Mouse (Mus musculus) lung, postnatal 0 days (tissue): ENCODE measurements at regions not wholly inside any gene's neighbourhood (a gene's known extent, or its start where the extent isn't known, plus 50 kb on each side); places are given as distances from the start of the nearest gene placed in this dataset.
"Not testable (repeated sequence)": the region's sequence is repeated elsewhere in the genome, so short reads cannot be mapped to it uniquely, and the experiment has no call there.

Experiments
- ATAC-seq: fragments of 200-750 bp; cut with Nextera tagmentation; 2 replicates; pipeline ENCODE4 v1.8.0; 2017; ENCODE audit warnings: moderate library complexity
- DNase-seq: peaks from one replicate; pipeline ENCODE4 v3.0.0-alpha.2; 2016; ENCODE audit warnings: low spot score
- H3K27ac ChIP-seq: fragments of 300-500 bp; sonication (generic); 2 replicates; pipeline ENCODE4 v1.5.1; 2014; ENCODE audit warnings: antibody characterized with exemption, mild to moderate bottlenecking, low read length, mixed read lengths
- H3K27me3 ChIP-seq: fragments of 300-500 bp; sonication (generic); replicated peaks from 2 replicates; pipeline ENCODE4 v1.6.1; 2014; ENCODE audit warnings: low read length, mixed read lengths; ENCODE audit not compliant: insufficient read depth
- H3K36me3 ChIP-seq: fragments of 300-500 bp; sonication (generic); 2 replicates; pipeline ENCODE4 v1.6.1; 2014; ENCODE audit warnings: low read length, mixed read lengths; ENCODE audit not compliant: insufficient read depth
- H3K4me1 ChIP-seq: fragments of 300-500 bp; sonication (generic); 2 replicates; pipeline ENCODE4 v1.6.1; 2014; ENCODE audit warnings: antibody characterized with exemption, low read depth, low read length, mixed read lengths; ENCODE audit not compliant: insufficient read depth
- H3K4me2 ChIP-seq: fragments of 300-500 bp; sonication (generic); replicated peaks from 2 replicates; pipeline ENCODE4 v1.6.1; 2014; ENCODE audit warnings: low read depth, mild to moderate bottlenecking, low read length, moderate library complexity, mixed read lengths
- H3K4me3 ChIP-seq: fragments of 300-500 bp; sonication (generic); 2 replicates; pipeline ENCODE4 v1.5.1; 2014; ENCODE audit warnings: low read depth, low read length
- H3K9ac ChIP-seq: fragments of 300-500 bp; sonication (generic); replicated peaks from 2 replicates; pipeline ENCODE4 v1.6.1; 2014; ENCODE audit warnings: low read depth, mild to moderate bottlenecking
- H3K9me3 ChIP-seq: fragments of 300-500 bp; sonication (generic); 2 replicates; pipeline ENCODE4 v1.6.1; 2016; ENCODE audit warnings: low read length, mixed read lengths
- CTCF ChIP-seq: IDR thresholded peaks from 2 replicates; pipeline ENCODE4 v1.5.1; 2016; ENCODE audit warnings: antibody characterized with exemption, mild to moderate bottlenecking
- EP300 ChIP-seq: IDR thresholded peaks from 2 replicates; pipeline ENCODE4 v1.6.1; 2016; ENCODE audit warnings: antibody characterized with exemption, mild to moderate bottlenecking, control low read depth
- WGBS: fragments of 180-500 bp; shearing (Covaris S2); extraction: QIAGEN DNeasy Blood & Tissue Kit; methylation state at CpG from one replicate; pipeline ENCODE4 v1.1.7; 2014; 5-methylcytosine and 5-hydroxymethylcytosine counted together

- H3K9ac ChIP-seq, result no peak overlapping the region
- H3K9me3 ChIP-seq, result no peaks in the 10 kb centered on the region
- H3K36me3 ChIP-seq, result no peaks in the 10 kb centered on the region
- H3K4me2 ChIP-seq, result no peak overlapping the region
- H3K27me3 ChIP-seq, result no peaks in the 10 kb centered on the region
- ATAC-seq (no peak), DNase-seq (no peak)
- TF ChIP-seq CTCF (no peak), EP300 (no peak)
- no peaks in the 10 kb centered on the region for H3K4me1 ChIP-seq
- no peak overlapping the region for H3K4me3 ChIP-seq
- 64% methylated on average over 5 of the region's 5 CpGs for WGBS
- no peak overlapping the region for H3K27ac ChIP-seq
Observed at GRCm38 (mm10) chr17:62176336-62176735, 704.8 kb downstream of the Efna5 start.

DNA sequence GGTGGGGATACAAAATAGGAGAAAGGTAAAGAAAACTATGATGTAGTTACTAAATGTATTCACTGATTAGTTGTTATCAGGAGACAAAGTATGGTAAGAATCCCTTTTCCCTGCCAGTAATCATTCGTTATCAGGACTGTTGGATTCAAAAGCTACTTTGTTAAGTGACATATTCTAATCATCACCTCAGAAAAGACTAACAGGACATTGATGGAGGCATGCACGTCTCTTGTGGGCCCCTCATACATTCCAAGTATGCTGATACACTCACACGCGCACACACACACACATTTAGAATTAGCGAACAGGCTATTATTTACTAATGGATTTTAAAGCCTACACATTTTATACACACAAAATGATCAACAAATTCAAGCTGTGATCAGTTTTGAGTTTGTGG is 708.8 kb downstream of the Efna5 start:
- Histone ChIP-seq H3K4me2 (no peak overlapping the region), H3K4me3 (no peak overlapping the region), H3K27me3 (no peaks in the 10 kb centered on the region), H3K27ac (no peak overlapping the region), H3K4me1 (no peaks in the 10 kb centered on the region), H3K36me3 (no peaks in the 10 kb centered on the region), H3K9ac (no peak overlapping the region), H3K9me3 (no peaks in the 10 kb centered on the region)
- no peak for ATAC-seq
- DNase-seq, result no peak
- WGBS, result 64% methylated on average over 5 of the region's 5 CpGs
- no peak for TF ChIP-seq CTCF
- no peak for TF ChIP-seq EP300

- Histone ChIP-seq H3K9ac (no peak overlapping the region), H3K4me2 (no peak overlapping the region), H3K27ac (no peak overlapping the region), H3K27me3 (no peaks in the 10 kb centered on the region), H3K4me1 (no peaks in the 10 kb centered on the region), H3K9me3 (no peaks in the 10 kb centered on the region), H3K4me3 (no peak overlapping the region), H3K36me3 (no peaks in the 10 kb centered on the region)
- TF ChIP-seq CTCF, result no peak
- TF ChIP-seq EP300, result no peak
- ATAC-seq (no peak), DNase-seq (no peak)
- 62% methylated on average over 4 of the region's 4 CpGs for WGBS
Observed at GRCm38 (mm10) chr17:62171532-62171931, 709.6 kb downstream of the Efna5 start.

DNA sequence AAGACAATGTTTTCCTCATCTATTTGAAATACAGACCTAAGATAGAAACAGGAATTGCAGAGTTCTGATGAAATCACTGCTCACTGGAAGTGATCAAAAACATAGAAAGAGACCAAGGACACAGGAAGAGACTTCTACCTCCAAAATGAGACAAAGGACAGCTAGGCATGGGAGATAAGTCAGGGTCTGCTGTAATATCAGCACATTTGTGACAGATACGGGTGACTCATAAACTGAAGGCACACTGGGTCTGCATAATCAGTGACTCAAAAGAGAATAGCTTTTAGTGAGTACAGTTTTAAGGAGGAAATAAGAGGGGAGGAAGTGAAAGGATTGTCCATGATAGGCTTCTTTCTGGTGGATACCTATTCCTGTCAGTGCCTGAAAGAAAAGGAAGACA is 719.7 kb downstream of the Efna5 start:
- Histone ChIP-seq H3K4me1 (no peaks in the 10 kb centered on the region), H3K36me3 (no peaks in the 10 kb centered on the region), H3K9me3 (no peaks in the 10 kb centered on the region), H3K4me2 (no peak overlapping the region), H3K4me3 (no peak overlapping the region), H3K27ac (no peak overlapping the region), H3K27me3 (no peaks in the 10 kb centered on the region), H3K9ac (no peak overlapping the region)
- DNase-seq (no peak), ATAC-seq (no peak)
- WGBS, result 82% methylated on average over 1 of the region's 1 CpGs
- no peak for TF ChIP-seq EP300
- TF ChIP-seq CTCF, result no peak

GRCm38 (mm10) chr17:62160301-62160700 is 720.8 kb downstream of the Efna5 start:
- no peaks in the 10 kb centered on the region for H3K27me3 ChIP-seq
- no peak for TF ChIP-seq EP300
- no peak for TF ChIP-seq CTCF
- no peak overlapping the region for H3K27ac ChIP-seq
- H3K4me3 ChIP-seq, result no peak overlapping the region
- no peak for ATAC-seq
- no peaks in the 10 kb centered on the region for H3K36me3 ChIP-seq
- WGBS, result 72% methylated on average over 2 of the region's 2 CpGs
- no peak overlapping the region for H3K4me2 ChIP-seq
- no peaks in the 10 kb centered on the region for H3K4me1 ChIP-seq
- no peaks in the 10 kb centered on the region for H3K9me3 ChIP-seq
- no peak for DNase-seq
- H3K9ac ChIP-seq, result no peak overlapping the region

DNA sequence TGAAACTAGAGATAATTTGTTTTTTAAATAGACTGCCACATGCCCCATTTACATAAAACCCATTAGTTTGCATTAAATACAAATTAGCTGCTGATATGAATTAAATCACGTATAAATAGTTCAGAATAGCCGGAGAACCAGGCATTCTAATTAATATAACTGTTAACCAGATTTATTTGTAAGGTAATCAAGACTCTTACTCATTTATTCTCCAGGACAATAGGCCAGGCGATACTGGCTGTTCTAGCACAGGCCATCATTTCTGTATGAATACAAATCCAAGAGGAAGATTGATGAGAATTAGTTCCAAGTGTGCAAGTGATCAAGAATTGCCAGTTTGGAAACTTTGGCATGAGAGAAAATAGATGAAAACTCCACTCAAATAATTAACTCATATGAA is 746.1 kb downstream of the Efna5 start:
- DNase-seq (no peak), ATAC-seq (no peak)
- TF ChIP-seq EP300 (no peak), CTCF (no peak)
- H3K27ac ChIP-seq, result no peak overlapping the region
- no peaks in the 10 kb centered on the region for H3K4me1 ChIP-seq
- H3K27me3 ChIP-seq, result no peaks in the 10 kb centered on the region
- no peak overlapping the region for H3K9ac ChIP-seq
- WGBS, result 84% methylated on average over 3 of the region's 3 CpGs
- H3K36me3 ChIP-seq, result no peaks in the 10 kb centered on the region
- no peak overlapping the region for H3K4me3 ChIP-seq
- H3K9me3 ChIP-seq, result no peaks in the 10 kb centered on the region
- H3K4me2 ChIP-seq, result no peak overlapping the region

GRCm38 (mm10) chr17:62111703-62112102 is 769.4 kb downstream of the Efna5 start:
- WGBS, result 98% methylated on average over 3 of the region's 3 CpGs

More at GRCm38 (mm10) chr17:62111703-62112102, 769.4 kb downstream of the Efna5 start:
- not testable (repeated sequence) for H3K9me3 ChIP-seq, H3K36me3 ChIP-seq, H3K4me3 ChIP-seq, H3K27ac ChIP-seq, H3K27me3 ChIP-seq, H3K4me1 ChIP-seq, ATAC-seq, DNase-seq, H3K9ac ChIP-seq, H3K4me2 ChIP-seq
